Mouse (Mus musculus) regulatory T cell (primary cell): ENCODE data around the gene Btbd35f5.

Experiments
- in situ Hi-C: fragments of 300-600 bp; cut with MboI, MseI; formaldehyde crosslinking; loops from one replicate; pipeline ENCODE4 v1.15.1; 2025; ENCODE audit warnings: high pct_unique_total_duplicates

The Btbd35f5 gene

DNA sequence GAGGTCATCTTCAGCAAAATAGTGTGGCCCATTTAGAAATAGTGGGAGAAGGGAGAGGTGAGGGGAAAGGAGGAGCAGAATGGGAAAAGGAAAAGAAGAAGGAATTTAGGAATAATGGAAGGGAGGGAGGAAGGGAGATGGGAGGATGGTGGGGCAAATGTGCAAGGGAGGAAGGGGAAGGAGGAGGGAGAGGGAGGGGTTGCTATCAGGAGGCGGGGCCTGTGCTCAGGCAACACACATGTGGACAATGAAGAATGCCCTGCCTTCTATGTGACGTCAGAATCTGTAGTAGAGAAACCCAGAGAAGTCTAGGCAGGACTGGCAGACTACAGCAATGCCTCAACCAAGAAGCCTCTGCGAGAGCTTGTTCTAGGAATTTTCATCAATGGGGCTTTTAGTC is at the start of gene Btbd35f5:
TSS of gene Btbd35f5 (plus strand) at position 301 of the 400 bp plus-strand sequence.
- in situ Hi-C loops: loop anchor here (25.0 kb wide), 1 partner anchor 139 kb away; no protein-coding TSS in a partner anchor

DNA sequence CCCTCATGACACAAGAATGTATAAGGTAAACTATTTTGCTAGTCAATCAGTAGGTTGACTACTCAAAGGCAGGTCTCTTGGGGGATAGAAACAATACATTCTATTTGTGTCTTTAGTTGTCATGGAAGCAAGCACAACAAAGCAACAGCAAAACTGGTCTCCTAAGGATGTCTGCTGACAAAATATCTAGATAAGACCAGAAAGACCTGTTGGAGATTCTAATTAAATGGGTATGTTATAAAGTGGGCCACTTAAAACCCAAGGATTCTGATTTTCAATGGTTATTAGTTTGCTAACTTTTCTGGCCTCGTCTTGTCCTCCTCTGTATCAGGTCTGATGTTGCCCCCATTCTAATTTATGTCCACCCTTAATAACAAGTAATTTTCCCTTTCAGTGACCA is 32.2 kb upstream of the Btbd35f5 start, which contains the start of gene Gm21789:
TSS of gene Gm21789 (plus strand) at position 301 of the 400 bp plus-strand sequence.
- in situ Hi-C loops: loop anchor here (25.0 kb wide), 1 partner anchor 429 kb away; no protein-coding TSS in a partner anchor
